Mouse (Mus musculus): ENCODE measurements around the gene Pitpnc1. TPM values are rescaled to one million over a fixed set of nuclear protein-coding genes. Genes with fewer than 3 reads are reported as not detected.

The Pitpnc1 gene
- polyA plus RNA-seq, 2 experiments: 3.0 to 5.8 TPM

DNA sequence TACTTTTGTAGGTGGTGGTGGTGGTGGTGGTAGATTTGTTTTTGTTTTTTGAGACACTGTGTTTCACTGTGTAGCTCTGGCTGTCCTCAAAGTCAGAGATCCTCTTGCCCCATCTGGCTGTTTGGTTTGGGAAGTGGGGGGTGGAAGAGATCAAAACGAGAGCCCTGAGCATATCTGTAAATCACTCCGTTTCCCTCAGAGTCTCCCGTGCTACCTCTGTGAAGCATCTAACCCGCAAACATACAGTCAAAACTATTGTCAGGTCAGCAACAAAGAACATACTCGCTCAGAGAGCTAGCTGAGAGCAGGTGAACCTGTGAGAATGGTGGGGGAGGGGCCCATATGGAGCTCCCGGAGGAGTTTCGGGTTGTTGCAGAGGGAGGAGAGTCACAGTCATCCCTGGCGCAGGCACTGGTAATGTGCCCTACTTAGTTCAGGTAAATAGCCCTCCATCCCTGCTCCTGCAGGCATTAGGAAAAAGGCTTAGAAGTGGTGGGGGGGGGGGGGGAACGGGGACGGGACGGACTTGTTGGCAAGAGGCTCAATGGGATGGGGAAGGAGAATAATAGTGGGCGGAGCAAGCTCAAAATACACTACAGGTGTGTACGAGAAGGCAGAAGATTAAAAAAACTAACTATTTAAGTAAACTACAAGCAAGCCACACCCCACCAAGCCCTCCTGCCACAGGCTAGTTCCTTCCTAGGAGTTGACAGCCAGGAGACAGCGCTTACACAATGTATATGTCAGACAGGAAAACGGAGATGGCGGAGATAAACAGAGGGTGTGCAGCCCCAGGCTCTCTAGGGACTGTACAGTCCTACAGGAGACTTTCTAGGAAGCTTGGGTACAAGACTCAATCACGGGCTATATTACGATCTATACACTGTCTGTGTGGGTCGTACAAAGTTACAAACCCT, 15.7 kb downstream of the Pitpnc1 start:
- ATAC-seq (ENCODE audit: insufficient read depth) (no peak), DNase-seq (ENCODE audit: low read depth in 3 of 3, low spot score in 3 of 3) (no peak)
- Histone ChIP-seq H3K9ac (replicated peaks) (peak overlapping the region; percentile 14; the same call in 1 of the 2 replicates), H3K9me3 (ENCODE audit: control insufficient read depth, low read length) (no peaks in the 10 kb centered on the region), H3K36me3 (replicated peaks; ENCODE audit: control insufficient read depth, insufficient read depth, low read depth) (no peaks in the 10 kb centered on the region), H3K4me1 (replicated peaks; ENCODE audit: control insufficient read depth in 2 of 2, insufficient read depth in 2 of 2, low read length in 1 of 2) (peaks cover 29% of the 10 kb centered on the region in 2 experiments), H3K27me3 (ENCODE audit: control insufficient read depth, insufficient read depth, low read length) (no peaks in the 10 kb centered on the region), H3K4me3 (ENCODE audit: insufficient read depth in 1 of 2, low read depth in 2 of 2, low read length in 2 of 2) (peak overlapping the region in 1 of 2 experiments; percentile 23; a peak in 2 of 4 replicates), H3K27ac (no peak overlapping the region), H3K4me2 (ENCODE audit: low read depth) (peak overlapping the region; percentile 50)
- 27% methylated on average over 19 of the region's 19 CpGs for WGBS (ENCODE audit: insufficient replicate concordance)
- TF ChIP-seq EP300 (IDR thresholded peaks at IDR 0.05; ENCODE audit: low read depth): no peak
- TF ChIP-seq CTCF (IDR thresholded peaks at IDR 0.05; ENCODE audit: low read depth): no peak

GRCm38 (mm10) chr11:107452053-107452452, 18.4 kb downstream of the Pitpnc1 start:
- Histone ChIP-seq H3K9me3 (ENCODE audit: control insufficient read depth, low read length) (no peaks in the 10 kb centered on the region), H3K27ac (no peak overlapping the region), H3K27me3 (ENCODE audit: control insufficient read depth, insufficient read depth, low read length) (no peaks in the 10 kb centered on the region), H3K4me3 (ENCODE audit: insufficient read depth in 1 of 2, low read depth in 2 of 2, low read length in 2 of 2) (no peak overlapping the region), H3K4me1 (replicated peaks; ENCODE audit: control insufficient read depth in 2 of 2, insufficient read depth in 2 of 2, low read length in 1 of 2) (peaks cover 52 to 54% of the 10 kb centered on the region in 2 experiments), H3K4me2 (ENCODE audit: low read depth) (no peak overlapping the region), H3K36me3 (replicated peaks; ENCODE audit: control insufficient read depth, insufficient read depth, low read depth) (no peaks in the 10 kb centered on the region), H3K9ac (replicated peaks) (no peak overlapping the region)
- ATAC-seq (ENCODE audit: insufficient read depth) (no peak), DNase-seq (ENCODE audit: low read depth in 3 of 3, low spot score in 3 of 3) (no peak)
- WGBS (ENCODE audit: insufficient replicate concordance): 72% methylated on average over 7 of the region's 7 CpGs
- TF ChIP-seq CTCF (IDR thresholded peaks at IDR 0.05; ENCODE audit: low read depth) (no peak), EP300 (IDR thresholded peaks at IDR 0.05; ENCODE audit: low read depth) (no peak)

DNA sequence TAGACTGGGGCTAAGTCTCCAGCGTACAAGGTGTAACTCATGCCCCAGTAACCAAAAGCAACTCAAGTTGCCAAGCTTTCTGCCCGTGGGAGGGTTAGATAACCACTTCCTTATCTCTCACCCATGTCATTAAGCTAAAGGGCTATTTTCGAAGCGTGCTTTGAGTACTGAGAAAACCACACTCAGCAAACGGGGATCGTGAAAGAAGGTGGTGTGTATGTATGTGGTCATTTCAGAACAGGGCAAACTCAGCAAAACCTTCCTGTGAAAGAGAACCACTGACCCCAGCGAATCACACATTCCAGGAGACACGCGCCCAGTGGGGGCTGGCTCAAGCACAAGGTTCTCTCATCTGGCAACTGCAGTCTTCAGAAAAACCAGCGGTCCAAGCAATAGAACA, 19.4 kb downstream of the Pitpnc1 start:
- Histone ChIP-seq H3K36me3 (replicated peaks; ENCODE audit: control insufficient read depth, insufficient read depth, low read depth) (no peaks in the 10 kb centered on the region), H3K9me3 (ENCODE audit: control insufficient read depth, low read length) (no peaks in the 10 kb centered on the region), H3K4me1 (replicated peaks; ENCODE audit: control insufficient read depth in 2 of 2, insufficient read depth in 2 of 2, low read length in 1 of 2) (peaks cover 58 to 60% of the 10 kb centered on the region in 2 experiments), H3K27me3 (ENCODE audit: control insufficient read depth, insufficient read depth, low read length) (no peaks in the 10 kb centered on the region), H3K9ac (replicated peaks) (peak overlapping the region; percentile 67), H3K4me3 (ENCODE audit: insufficient read depth in 1 of 2, low read depth in 2 of 2, low read length in 2 of 2) (peak overlapping the region; percentile 26 to 32; a peak in 3 of 4 replicates), H3K4me2 (ENCODE audit: low read depth) (peak overlapping the region; percentile 71), H3K27ac (peak overlapping the region; percentile 92)
- ATAC-seq (ENCODE audit: insufficient read depth) (peak; percentile 73), DNase-seq (ENCODE audit: low read depth in 3 of 3, low spot score in 3 of 3) (peak; percentile 74 to 79 (median 75))
- 9% methylated on average over 10 of the region's 10 CpGs for WGBS (ENCODE audit: insufficient replicate concordance)
- TF ChIP-seq CTCF (IDR thresholded peaks at IDR 0.05; ENCODE audit: low read depth) (no peak), EP300 (IDR thresholded peaks at IDR 0.05; ENCODE audit: low read depth) (peak; percentile 80)

DNA sequence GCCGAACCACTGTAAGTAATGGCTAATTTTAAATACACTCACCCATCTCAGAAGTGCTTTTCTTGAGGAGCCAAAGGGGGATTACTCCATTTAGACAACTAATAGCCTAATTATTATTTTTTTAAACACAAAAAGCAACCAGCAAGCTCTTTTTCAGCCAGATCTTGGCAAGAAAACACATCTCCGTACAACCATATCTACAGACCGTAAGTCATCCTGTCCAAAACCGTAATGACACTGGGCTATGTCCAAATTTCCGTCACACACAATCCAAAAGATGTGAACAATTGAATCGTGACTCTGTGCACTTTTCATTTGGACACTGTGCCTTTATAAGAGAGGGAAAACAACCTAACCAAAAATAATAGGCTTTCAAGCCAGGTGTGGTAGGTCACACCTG, 20.4 kb downstream of the Pitpnc1 start:
- Histone ChIP-seq H3K4me2 (ENCODE audit: low read depth) (peak overlapping the region; percentile 71), H3K36me3 (replicated peaks; ENCODE audit: control insufficient read depth, insufficient read depth, low read depth) (no peaks in the 10 kb centered on the region), H3K4me3 (ENCODE audit: insufficient read depth in 1 of 2, low read depth in 2 of 2, low read length in 2 of 2) (no peak overlapping the region), H3K27me3 (ENCODE audit: control insufficient read depth, insufficient read depth, low read length) (no peaks in the 10 kb centered on the region), H3K9me3 (ENCODE audit: control insufficient read depth, low read length) (no peaks in the 10 kb centered on the region), H3K4me1 (replicated peaks; ENCODE audit: control insufficient read depth in 2 of 2, insufficient read depth in 2 of 2, low read length in 1 of 2) (peaks cover 60 to 62% of the 10 kb centered on the region in 2 experiments), H3K9ac (replicated peaks) (peak overlapping the region; percentile 68), H3K27ac (peak overlapping the region; percentile 92)
- ATAC-seq (ENCODE audit: insufficient read depth) (no peak), DNase-seq (ENCODE audit: low read depth in 3 of 3, low spot score in 3 of 3) (no peak)
- WGBS (ENCODE audit: insufficient replicate concordance): 71% methylated on average over 6 of the region's 6 CpGs
- TF ChIP-seq EP300 (IDR thresholded peaks at IDR 0.05; ENCODE audit: low read depth) (no peak), CTCF (IDR thresholded peaks at IDR 0.05; ENCODE audit: low read depth) (no peak)
